Mouse (Mus musculus) lung, postnatal 25 days (tissue): ENCODE data around the gene Fras1.

Experiments used
- DNase-seq: peaks from one replicate; pipeline ENCODE4 v3.0.0; 2022; ENCODE audit warnings: low spot score

Gene Fras1

GRCm38 (mm10) chr5:96578705-96579104, 204.9 kb downstream of the Fras1 start:
- DNase-seq: no peak

- no peak for DNase-seq
These were observed 206.2 kb downstream of the Fras1 start for GRCm38 (mm10) chr5:96579938-96580337.

- no peak for DNase-seq
These were observed 211.0 kb downstream of the Fras1 start for GRCm38 (mm10) chr5:96584730-96585129.

- DNase-seq: no peak
These were observed 216.9 kb downstream of the Fras1 start for GRCm38 (mm10) chr5:96590621-96591020.

GRCm38 (mm10) chr5:96595793-96596192, 222.0 kb downstream of the Fras1 start:
- no peak for DNase-seq

- no peak for DNase-seq
These were observed 230.4 kb downstream of the Fras1 start for GRCm38 (mm10) chr5:96603974-96604769.

GRCm38 (mm10) chr5:96608036-96608435, 234.3 kb downstream of the Fras1 start:
- no peak for DNase-seq

- no peak for DNase-seq
These were observed 235.0 kb downstream of the Fras1 start for GRCm38 (mm10) chr5:96608581-96609280.

GRCm38 (mm10) chr5:96612077-96612476, 238.3 kb downstream of the Fras1 start:
- DNase-seq: no peak

GRCm38 (mm10) chr5:96616954-96617646, 243.3 kb downstream of the Fras1 start:
- peak; percentile 69 for DNase-seq

- DNase-seq: no peak
These were observed 244.3 kb downstream of the Fras1 start for GRCm38 (mm10) chr5:96618008-96618407.

- no peak for DNase-seq
These were observed 246.5 kb downstream of the Fras1 start for GRCm38 (mm10) chr5:96620209-96620608.

- no peak for DNase-seq
These were observed 246.9 kb downstream of the Fras1 start for GRCm38 (mm10) chr5:96620618-96621017.

- DNase-seq: peak; percentile 14
These were observed 249.0 kb downstream of the Fras1 start for GRCm38 (mm10) chr5:96622604-96623352.

- no peak for DNase-seq
These were observed 256.1 kb downstream of the Fras1 start for GRCm38 (mm10) chr5:96629851-96630250.

- DNase-seq: no peak
These were observed 261.5 kb downstream of the Fras1 start for GRCm38 (mm10) chr5:96635146-96635862.

- DNase-seq: no peak
These were observed 262.1 kb downstream of the Fras1 start for GRCm38 (mm10) chr5:96635866-96636265.

GRCm38 (mm10) chr5:96639213-96639910, 265.6 kb downstream of the Fras1 start:
- no peak for DNase-seq

GRCm38 (mm10) chr5:96641297-96641696, 267.5 kb downstream of the Fras1 start:
- no peak for DNase-seq

GRCm38 (mm10) chr5:96675676-96676075, 301.9 kb downstream of the Fras1 start:
- no peak for DNase-seq

- DNase-seq: peak; percentile 63
These were observed 303.7 kb downstream of the Fras1 start for GRCm38 (mm10) chr5:96677498-96677897.
